Mouse (Mus musculus): ENCODE data around the gene Fnip2.

Gene Fnip2

GRCm38 (mm10) chr3:79410629-79410995, 157.0 kb downstream of the Fnip2 start:
- DNase-seq, result no peak

DNA sequence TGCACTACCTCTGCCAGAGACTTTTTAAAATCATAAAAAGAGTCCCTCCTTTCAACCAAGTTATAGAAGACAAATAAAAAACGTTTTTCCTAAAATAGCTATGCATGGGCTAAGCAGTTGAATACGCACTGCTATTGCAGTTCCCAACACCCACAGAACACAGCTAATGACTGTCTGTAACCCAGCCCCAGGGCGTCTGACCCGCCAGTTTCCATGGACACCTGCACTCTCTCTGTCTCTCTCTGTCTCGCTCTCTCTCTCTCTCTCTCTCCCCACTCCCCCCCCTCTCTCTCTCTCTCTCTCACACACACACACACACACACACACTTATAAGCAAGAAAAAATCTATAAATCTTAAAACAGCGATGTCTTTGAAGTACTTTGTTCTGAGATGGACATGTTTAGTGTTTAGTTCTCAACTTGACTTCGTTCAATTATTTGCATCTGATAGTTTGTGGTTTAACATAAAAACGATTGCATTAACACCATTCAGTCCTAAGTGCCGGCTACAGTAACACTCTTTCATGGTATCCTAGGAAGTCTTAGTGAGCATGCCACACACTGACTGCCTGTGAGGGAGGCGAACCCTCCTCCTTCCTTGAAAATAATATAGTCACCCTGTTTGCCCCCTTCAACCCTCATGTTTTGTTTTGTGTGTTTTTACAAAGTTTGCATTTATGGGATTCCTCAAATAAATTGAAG, 157.5 kb downstream of the Fnip2 start:
- no peak for DNase-seq

DNA sequence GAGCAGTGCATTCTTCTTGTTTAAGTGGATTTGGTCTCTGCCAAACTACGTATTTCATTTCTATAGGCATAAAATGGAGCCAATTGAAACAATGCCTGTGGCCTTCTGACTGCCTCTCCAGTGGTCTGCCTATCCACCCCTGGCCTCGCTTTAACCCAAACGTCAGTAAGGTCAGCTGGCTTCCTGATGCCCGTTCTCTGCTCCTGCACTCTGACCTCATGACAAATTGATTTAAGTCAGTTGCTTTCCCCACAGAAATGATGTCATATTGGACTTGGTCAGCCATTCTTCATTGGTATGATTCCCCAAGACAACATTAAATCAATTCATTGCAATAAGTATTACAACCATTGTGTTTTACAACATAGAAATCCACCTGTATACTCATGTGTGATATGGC, 159.1 kb downstream of the Fnip2 start:
- DNase-seq, result no peak
